Mouse (Mus musculus): ENCODE data around the gene Herpud1. TPM values are rescaled to one million over a fixed set of nuclear protein-coding genes. Genes with fewer than 3 reads are reported as not detected.

Gene Herpud1
- polyA plus RNA-seq, 1 experiment = 417 TPM

DNA sequence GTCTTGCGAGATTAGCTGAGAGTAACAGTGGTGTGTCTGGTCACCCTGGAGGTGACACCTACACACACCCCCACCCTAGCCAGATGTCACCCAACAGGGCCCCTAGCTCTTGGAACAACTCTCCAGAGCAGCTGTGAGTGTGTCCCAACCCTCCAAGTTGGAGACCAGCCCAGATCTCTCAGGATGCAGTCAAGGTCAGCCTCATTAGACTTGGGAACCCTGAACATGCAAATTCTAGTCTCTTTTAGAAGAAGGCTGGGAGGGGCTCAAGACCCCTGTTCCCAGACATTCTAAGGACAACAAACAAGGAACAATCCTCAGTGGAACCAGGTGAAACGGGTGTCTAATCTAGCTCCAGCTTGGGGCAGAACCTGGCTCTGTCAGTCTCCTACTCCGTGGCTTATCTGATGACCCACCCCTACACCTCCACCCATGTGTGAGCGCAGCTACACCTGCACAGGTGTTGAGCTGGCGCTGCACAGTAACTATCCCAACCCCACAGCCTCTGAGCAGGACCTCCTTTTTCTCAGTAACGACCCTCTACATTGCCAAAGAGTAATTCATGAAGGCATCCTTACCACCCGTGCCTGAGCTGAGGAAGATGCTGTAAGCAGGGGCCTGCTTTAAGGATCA, 23.5 kb upstream of the Herpud1 start:
- Histone ChIP-seq H3K27me3 (replicated peaks; ENCODE audit: control insufficient read depth, insufficient read depth, low read length) (no peaks in the 10 kb centered on the region), H3K27ac (ENCODE audit: insufficient read depth, low read depth, low read length) (peak overlapping the region; percentile 89), H3K36me3 (ENCODE audit: control insufficient read depth, insufficient read depth, low read length) (no peaks in the 10 kb centered on the region), H3K4me1 (ENCODE audit: control insufficient read depth, insufficient read depth, low read length) (peaks cover 42% of the 10 kb centered on the region), H3K4me3 (ENCODE audit: insufficient read depth, low read depth, low read length) (no peak overlapping the region)
- no peak for TF ChIP-seq POLR2A (IDR thresholded peaks at IDR 0.05; ENCODE audit: low read depth, low read length)
- TF ChIP-seq CTCF (conservative IDR thresholded peaks at IDR 0.05; ENCODE audit: insufficient read depth, insufficient read length, low read depth, low read length) = no peak
- peak; percentile 86 for DNase-seq
- WGBS = 63% methylated on average over 7 of the region's 7 CpGs

GRCm38 (mm10) chr8:94363288-94363688, 22.9 kb upstream of the Herpud1 start:
- Histone ChIP-seq H3K27ac (ENCODE audit: insufficient read depth, low read depth, low read length) (peak overlapping the region; percentile 89), H3K36me3 (ENCODE audit: control insufficient read depth, insufficient read depth, low read length) (no peaks in the 10 kb centered on the region)
- peak; percentile 96 for DNase-seq

GRCm38 (mm10) chr8:94363906-94364305, 22.3 kb upstream of the Herpud1 start:
- TF ChIP-seq POLR2A (IDR thresholded peaks at IDR 0.05; ENCODE audit: low read depth, low read length) (no peak), CTCF (conservative IDR thresholded peaks at IDR 0.05; ENCODE audit: insufficient read depth, insufficient read length, low read depth, low read length) (no peak)
- peak; percentile 97 for DNase-seq
- WGBS = 16% methylated on average over 2 of the region's 2 CpGs
- H3K27me3 ChIP-seq (replicated peaks; ENCODE audit: control insufficient read depth, insufficient read depth, low read length) = no peaks in the 10 kb centered on the region
- no peaks in the 10 kb centered on the region for H3K36me3 ChIP-seq (ENCODE audit: control insufficient read depth, insufficient read depth, low read length)
- H3K4me1 ChIP-seq (ENCODE audit: control insufficient read depth, insufficient read depth, low read length) = peaks cover 34% of the 10 kb centered on the region
- H3K27ac ChIP-seq (ENCODE audit: insufficient read depth, low read depth, low read length) = peak overlapping the region; percentile 68
- no peak overlapping the region for H3K4me3 ChIP-seq (ENCODE audit: insufficient read depth, low read depth, low read length)

More at GRCm38 (mm10) chr8:94363288-94363688, 22.9 kb upstream of the Herpud1 start:
- no peak overlapping the region for H3K4me3 ChIP-seq (ENCODE audit: insufficient read depth, low read depth, low read length)
- no peaks in the 10 kb centered on the region for H3K27me3 ChIP-seq (replicated peaks; ENCODE audit: control insufficient read depth, insufficient read depth, low read length)
- WGBS = 21% methylated on average over 4 of the region's 4 CpGs
- peaks cover 40% of the 10 kb centered on the region for H3K4me1 ChIP-seq (ENCODE audit: control insufficient read depth, insufficient read depth, low read length)
- TF ChIP-seq CTCF (conservative IDR thresholded peaks at IDR 0.05; ENCODE audit: insufficient read depth, insufficient read length, low read depth, low read length) (no peak), POLR2A (IDR thresholded peaks at IDR 0.05; ENCODE audit: low read depth, low read length) (no peak)

- peak; percentile 65 for DNase-seq
- 72% methylated on average over 6 of the region's 6 CpGs for WGBS
- TF ChIP-seq CTCF (conservative IDR thresholded peaks at IDR 0.05; ENCODE audit: insufficient read depth, insufficient read length, low read depth, low read length) (no peak), POLR2A (IDR thresholded peaks at IDR 0.05; ENCODE audit: low read depth, low read length) (peak; percentile 28)
- H3K27me3 ChIP-seq (replicated peaks; ENCODE audit: control insufficient read depth, insufficient read depth, low read length) = no peaks in the 10 kb centered on the region
- H3K4me1 ChIP-seq (ENCODE audit: control insufficient read depth, insufficient read depth, low read length) = peaks cover 31% of the 10 kb centered on the region
- no peaks in the 10 kb centered on the region for H3K36me3 ChIP-seq (ENCODE audit: control insufficient read depth, insufficient read depth, low read length)
- H3K27ac ChIP-seq (ENCODE audit: insufficient read depth, low read depth, low read length) = peak overlapping the region; percentile 68
- no peak overlapping the region for H3K4me3 ChIP-seq (ENCODE audit: insufficient read depth, low read depth, low read length)
These were observed 21.4 kb upstream of the Herpud1 start for GRCm38 (mm10) chr8:94364686-94365312.

DNA sequence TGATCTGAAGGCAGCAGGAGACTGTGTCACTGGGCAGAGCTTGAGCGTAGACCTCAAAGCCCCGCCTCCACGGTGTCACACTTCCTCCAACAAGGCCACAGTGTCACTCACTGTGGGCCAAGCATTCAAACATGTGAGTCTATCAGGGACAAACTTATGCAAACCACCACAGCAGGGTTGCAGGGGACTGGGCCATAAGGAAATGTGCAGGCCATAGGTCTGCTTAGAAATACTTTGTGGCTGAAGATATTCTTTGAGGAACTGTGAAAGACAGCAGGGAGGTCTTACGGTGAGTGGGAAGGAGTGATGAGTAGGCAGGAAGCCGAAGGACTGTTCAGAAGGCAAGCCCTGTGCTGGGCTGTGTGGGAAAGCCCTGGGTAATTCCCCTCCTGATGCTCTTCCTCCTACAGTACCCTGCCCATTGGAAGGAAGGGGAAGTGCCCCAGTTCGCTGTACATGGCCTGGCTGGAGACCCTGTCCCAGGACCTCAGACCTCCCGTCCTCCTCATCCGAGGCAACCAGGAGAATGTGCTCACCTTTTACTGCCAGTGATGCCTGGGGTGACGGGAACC, 20.7 kb upstream of the Herpud1 start:
- 82% methylated on average over 9 of the region's 9 CpGs for WGBS
- H3K4me3 ChIP-seq (ENCODE audit: insufficient read depth, low read depth, low read length) = no peak overlapping the region
- H3K27ac ChIP-seq (ENCODE audit: insufficient read depth, low read depth, low read length) = no peak overlapping the region
- TF ChIP-seq POLR2A (IDR thresholded peaks at IDR 0.05; ENCODE audit: low read depth, low read length) (peak; percentile 68), CTCF (conservative IDR thresholded peaks at IDR 0.05; ENCODE audit: insufficient read depth, insufficient read length, low read depth, low read length) (no peak)
- H3K4me1 ChIP-seq (ENCODE audit: control insufficient read depth, insufficient read depth, low read length) = peaks cover 31% of the 10 kb centered on the region
- H3K36me3 ChIP-seq (ENCODE audit: control insufficient read depth, insufficient read depth, low read length) = no peaks in the 10 kb centered on the region
- DNase-seq = peak; percentile 72
- H3K27me3 ChIP-seq (replicated peaks; ENCODE audit: control insufficient read depth, insufficient read depth, low read length) = no peaks in the 10 kb centered on the region

- 76% methylated on average over 5 of the region's 5 CpGs for WGBS
- TF ChIP-seq CTCF (conservative IDR thresholded peaks at IDR 0.05; ENCODE audit: insufficient read depth, insufficient read length, low read depth, low read length) (no peak), POLR2A (IDR thresholded peaks at IDR 0.05; ENCODE audit: low read depth, low read length) (no peak)
- no peaks in the 10 kb centered on the region; the same call in 1 of the 2 replicates for H3K4me1 ChIP-seq (ENCODE audit: control insufficient read depth, insufficient read depth, low read length)
- H3K27ac ChIP-seq (ENCODE audit: insufficient read depth, low read depth, low read length) = no peak overlapping the region
- H3K4me3 ChIP-seq (ENCODE audit: insufficient read depth, low read depth, low read length) = no peak overlapping the region
- H3K27me3 ChIP-seq (replicated peaks; ENCODE audit: control insufficient read depth, insufficient read depth, low read length) = no peaks in the 10 kb centered on the region
- no peaks in the 10 kb centered on the region for H3K36me3 ChIP-seq (ENCODE audit: control insufficient read depth, insufficient read depth, low read length)
- DNase-seq = peak; percentile 45
These were observed 15.4 kb upstream of the Herpud1 start for GRCm38 (mm10) chr8:94370839-94371238.

- H3K27ac ChIP-seq (ENCODE audit: insufficient read depth, low read depth, low read length) = no peak overlapping the region
- H3K27me3 ChIP-seq (replicated peaks; ENCODE audit: control insufficient read depth, insufficient read depth, low read length) = no peaks in the 10 kb centered on the region
These were observed 13.2 kb upstream of the Herpud1 start for GRCm38 (mm10) chr8:94372955-94373599.

More at GRCm38 (mm10) chr8:94372955-94373599, 13.2 kb upstream of the Herpud1 start:
- 73% methylated on average over 6 of the region's 6 CpGs for WGBS
- DNase-seq = no peak
- TF ChIP-seq CTCF (conservative IDR thresholded peaks at IDR 0.05; ENCODE audit: insufficient read depth, insufficient read length, low read depth, low read length) (no peak), POLR2A (IDR thresholded peaks at IDR 0.05; ENCODE audit: low read depth, low read length) (no peak)
- no peaks in the 10 kb centered on the region for H3K36me3 ChIP-seq (ENCODE audit: control insufficient read depth, insufficient read depth, low read length)
- H3K4me3 ChIP-seq (ENCODE audit: insufficient read depth, low read depth, low read length) = no peak overlapping the region
- no peaks in the 10 kb centered on the region; the same call in 1 of the 2 replicates for H3K4me1 ChIP-seq (ENCODE audit: control insufficient read depth, insufficient read depth, low read length)
